Mouse (Mus musculus): ENCODE data around the gene Dnah2. TPM values are rescaled to one million over a fixed set of nuclear protein-coding genes. Genes with fewer than 3 reads are reported as not detected.
"Not testable (repeated sequence)": the region's sequence is repeated elsewhere in the genome, so short reads cannot be mapped to it uniquely, and the experiment has no call there.

The Dnah2 gene
- polyA plus RNA-seq, 1 experiment from 2014 or later, result 2.7 TPM

- Histone ChIP-seq H3K9ac (no peak overlapping the region), H3K4me3 (0 out of 2 replicates have a peak overlapping the region, but pooled peaks have one; percentile 54), H3K4me2 (peak overlapping the region; percentile 80), H3K36me3 (peaks cover 56% of the 10 kb centered on the region), H3K27ac (replicated peaks) (no peak overlapping the region), H3K27me3 (peaks cover 16% of the 10 kb centered on the region), H3K4me1 (replicated peaks) (peaks cover 39% of the 10 kb centered on the region), H3K9me3 (no peaks in the 10 kb centered on the region)
- WGBS, result 20% methylated on average over 21 of the region's 21 CpGs
- no peak for ATAC-seq (ENCODE audit: low read depth)
Measured at GRCm38 (mm10) chr11:69398486-69399200, 150.3 kb downstream of the Dnah2 start.

- H3K9ac ChIP-seq, result peak within 1 kb of the TSS; percentile 83
Measured at GRCm38 (mm10) chr11:69398059-69398458, 150.9 kb downstream of the Dnah2 start, which contains the start of gene Tmem88. Gene Tmem88, minus strand, starts transcription at chr11:69398234.

DNA sequence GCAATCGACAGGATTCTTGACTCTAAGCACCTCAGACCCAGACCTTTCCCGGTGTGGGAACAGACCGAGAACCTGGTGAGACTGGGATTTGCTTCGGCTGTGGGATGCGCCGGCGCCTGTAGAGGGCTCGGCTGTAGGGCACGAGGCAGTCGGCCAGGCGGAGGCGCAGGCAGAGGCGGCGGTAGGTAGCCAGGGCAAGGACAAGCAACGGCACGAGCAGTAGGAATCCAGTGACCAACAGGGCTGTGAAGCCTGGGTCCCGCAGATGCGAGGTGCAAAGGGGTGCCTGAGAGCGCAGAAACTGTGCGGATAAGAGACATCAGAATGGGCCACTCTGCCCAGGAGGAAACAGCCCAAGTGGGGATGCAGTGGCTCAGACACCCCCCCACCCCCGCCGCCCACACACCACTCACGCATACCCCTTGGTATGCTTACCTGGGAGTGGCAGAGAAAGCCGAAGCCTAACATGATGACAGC is 151.3 kb downstream of the Dnah2 start:
- Histone ChIP-seq H3K27me3 (peaks cover 16% of the 10 kb centered on the region), H3K36me3 (peaks cover 45% of the 10 kb centered on the region)

More at GRCm38 (mm10) chr11:69398059-69398458, 150.9 kb downstream of the Dnah2 start, which contains the start of gene Tmem88:
- Histone ChIP-seq H3K4me3 (peak within 1 kb of the TSS; percentile 54), H3K27ac (replicated peaks) (peak within 1 kb of the TSS; percentile 97), H3K36me3 (peaks cover 50% of the 10 kb centered on the region), H3K4me1 (replicated peaks) (peaks cover 39% of the 10 kb centered on the region), H3K4me2 (peak within 1 kb of the TSS; percentile 80), H3K27me3 (peaks cover 16% of the 10 kb centered on the region), H3K9me3 (no peaks in the 10 kb centered on the region)
- WGBS, result 8% methylated on average over 16 of the region's 16 CpGs
- no peak for ATAC-seq (ENCODE audit: low read depth)

GRCm38 (mm10) chr11:69396772-69397171 is 152.1 kb downstream of the Dnah2 start:
- H3K36me3 ChIP-seq, result peaks cover 42% of the 10 kb centered on the region
- peaks cover 16% of the 10 kb centered on the region for H3K27me3 ChIP-seq
- ATAC-seq (ENCODE audit: low read depth), result no peak
- H3K4me3 ChIP-seq, result peak overlapping the region; percentile 54
- 31% methylated on average over 11 of the region's 11 CpGs for WGBS
- peak overlapping the region; percentile 80 for H3K4me2 ChIP-seq
- H3K9me3 ChIP-seq, result no peaks in the 10 kb centered on the region
- peak overlapping the region; percentile 97 for H3K27ac ChIP-seq (replicated peaks)
- H3K9ac ChIP-seq, result peak overlapping the region; percentile 83
- H3K4me1 ChIP-seq (replicated peaks), result peaks cover 39% of the 10 kb centered on the region

More for the DNA sequence above, 151.3 kb downstream of the Dnah2 start:
- H3K9ac ChIP-seq, result peak overlapping the region; percentile 53
- no peaks in the 10 kb centered on the region for H3K9me3 ChIP-seq
- H3K4me1 ChIP-seq (replicated peaks), result peaks cover 39% of the 10 kb centered on the region
- peak overlapping the region; percentile 97 for H3K27ac ChIP-seq (replicated peaks)
- peak overlapping the region; percentile 80 for H3K4me2 ChIP-seq
- peak overlapping the region; percentile 54 for H3K4me3 ChIP-seq
- ATAC-seq (ENCODE audit: low read depth), result no peak
- 12% methylated on average over 24 of the region's 24 CpGs for WGBS

DNA sequence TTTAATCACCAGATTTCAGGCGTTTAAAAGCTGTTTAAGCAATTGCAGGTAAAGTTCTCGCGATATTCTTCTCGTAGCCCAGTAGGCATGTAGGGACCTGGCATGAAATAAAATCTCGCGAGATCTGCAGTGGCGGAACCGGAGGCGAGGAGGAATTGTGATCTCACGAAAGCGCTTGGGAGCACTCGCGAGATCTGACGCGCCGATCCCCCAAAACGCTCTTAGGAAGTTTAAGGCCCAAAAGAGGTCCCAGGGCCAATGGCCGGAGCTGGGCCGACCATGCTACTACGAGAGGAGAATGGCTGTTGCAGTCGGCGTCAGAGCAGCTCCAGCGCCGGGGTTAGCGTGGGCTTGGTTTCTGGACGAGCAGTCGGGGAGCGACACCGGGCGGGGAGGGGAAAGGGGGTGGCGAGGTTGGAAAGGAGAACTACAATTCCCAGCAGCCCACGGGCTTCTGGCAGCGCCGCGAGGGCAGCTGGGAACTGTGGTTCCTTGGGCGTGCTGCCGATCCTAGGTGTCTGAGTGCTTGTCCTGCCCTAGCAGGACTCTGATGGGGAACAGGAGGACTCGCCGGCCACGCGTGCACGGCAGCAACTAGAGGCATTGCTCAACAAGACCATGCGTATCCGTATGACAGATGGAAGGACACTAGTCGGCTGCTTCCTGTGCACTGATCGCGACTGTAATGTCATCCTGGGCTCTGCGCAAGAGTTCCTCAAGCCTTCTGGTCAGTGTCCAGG is 153.1 kb downstream of the Dnah2 start:
- Histone ChIP-seq H3K27me3 (peaks cover 12% of the 10 kb centered on the region), H3K4me1 (replicated peaks) (peaks cover 34% of the 10 kb centered on the region), H3K4me3 (peak overlapping the region; percentile 54), H3K4me2 (peak overlapping the region; percentile 80), H3K27ac (replicated peaks) (peak overlapping the region; percentile 97), H3K9me3 (no peaks in the 10 kb centered on the region), H3K36me3 (peaks cover 32% of the 10 kb centered on the region), H3K9ac (peak overlapping the region; percentile 83)
- ATAC-seq (ENCODE audit: low read depth), result peak; percentile 90
- under 1% methylated on average over 48 of the region's 48 CpGs for WGBS

DNA sequence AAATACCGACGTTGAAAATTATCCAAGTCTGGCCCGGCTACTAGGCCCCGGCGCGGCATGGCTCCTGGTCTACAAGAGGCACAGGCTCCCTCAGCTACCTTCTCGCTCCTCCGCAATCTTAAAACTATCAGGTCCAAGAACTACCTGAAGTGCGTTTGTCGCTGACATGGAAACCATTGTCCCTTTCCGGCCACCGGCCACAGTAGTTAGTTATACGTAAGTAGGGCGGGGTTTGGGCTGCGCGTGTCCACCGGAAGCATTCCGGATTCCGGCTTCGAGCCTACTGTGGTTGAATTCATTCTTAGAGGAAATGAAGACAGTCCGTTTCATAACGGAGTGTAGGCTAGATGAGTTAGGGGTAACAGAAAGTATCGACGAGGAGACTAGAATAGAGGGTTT is 153.7 kb downstream of the Dnah2 start, which contains the start of the genes Naa38 and Cyb5d1:
Naa38 (plus strand) TSS at position 253 of the 399 bp plus-strand sequence.
Cyb5d1 (minus strand) TSS at position 397 of the 399 bp plus-strand sequence.
- ATAC-seq (ENCODE audit: low read depth), result peak; percentile 85
- peak within 1 kb of the TSS; percentile 80 for H3K4me2 ChIP-seq
- H3K9me3 ChIP-seq, H3K27me3 ChIP-seq: not testable (repeated sequence)
- peak within 1 kb of the TSS; percentile 97 for H3K27ac ChIP-seq (replicated peaks)
- H3K4me3 ChIP-seq, result peak within 1 kb of the TSS; percentile 54
- WGBS, result under 1% methylated on average over 24 of the region's 24 CpGs
- H3K4me1 ChIP-seq (replicated peaks), result peaks cover 34% of the 10 kb centered on the region
- peak within 1 kb of the TSS; percentile 83 for H3K9ac ChIP-seq
- peaks cover 26% of the 10 kb centered on the region for H3K36me3 ChIP-seq

GRCm38 (mm10) chr11:69394591-69395167 is 154.2 kb downstream of the Dnah2 start:
- Histone ChIP-seq H3K4me2 (peak overlapping the region; percentile 80), H3K27ac (replicated peaks) (peak overlapping the region; percentile 97), H3K4me1 (replicated peaks) (peaks cover 40% of the 10 kb centered on the region), H3K36me3 (peaks cover 21% of the 10 kb centered on the region), H3K9ac (peak overlapping the region; percentile 83), H3K4me3 (peak overlapping the region; percentile 54)
- not testable (repeated sequence) for H3K27me3 ChIP-seq, H3K9me3 ChIP-seq
- ATAC-seq (ENCODE audit: low read depth), result peak; percentile 32; the same call in 1 of the 2 replicates
- WGBS, result 2% methylated on average over 31 of the region's 31 CpGs

GRCm38 (mm10) chr11:69390400-69391034 is 158.4 kb downstream of the Dnah2 start:
- H3K27me3 ChIP-seq, result no peaks in the 10 kb centered on the region
- H3K4me2 ChIP-seq, result no peak overlapping the region
- H3K27ac ChIP-seq (replicated peaks), result no peak overlapping the region
- no peaks in the 10 kb centered on the region for H3K9me3 ChIP-seq
- ATAC-seq (ENCODE audit: low read depth), result no peak
- H3K9ac ChIP-seq, result no peak overlapping the region
- no peak overlapping the region for H3K4me3 ChIP-seq
- WGBS, result 50% methylated on average over 10 of the region's 10 CpGs
- H3K36me3 ChIP-seq, result 0 out of 2 replicates have a peak, but pooled peaks cover 4% of the 10 kb centered on the region
- peaks cover 16% of the 10 kb centered on the region for H3K4me1 ChIP-seq (replicated peaks)

GRCm38 (mm10) chr11:69389531-69390399 is 159.1 kb downstream of the Dnah2 start:
- ATAC-seq (ENCODE audit: low read depth), result no peak
- H3K9me3 ChIP-seq, result no peaks in the 10 kb centered on the region
- no peak overlapping the region for H3K4me3 ChIP-seq
- no peak overlapping the region for H3K4me2 ChIP-seq
- no peak overlapping the region for H3K9ac ChIP-seq
- no peaks in the 10 kb centered on the region for H3K27me3 ChIP-seq
- 0 out of 2 replicates have a peak, but pooled peaks cover 4% of the 10 kb centered on the region for H3K36me3 ChIP-seq
- peaks cover 16% of the 10 kb centered on the region for H3K4me1 ChIP-seq (replicated peaks)
- no peak overlapping the region for H3K27ac ChIP-seq (replicated peaks)
- 64% methylated on average over 14 of the region's 14 CpGs for WGBS

GRCm38 (mm10) chr11:69388680-69389079 is 160.2 kb downstream of the Dnah2 start:
- 94% methylated on average over 4 of the region's 4 CpGs for WGBS
- no peak overlapping the region for H3K4me2 ChIP-seq
- 0 out of 2 replicates have a peak, but pooled peaks cover 10% of the 10 kb centered on the region for H3K4me1 ChIP-seq (replicated peaks)
- no peak overlapping the region for H3K4me3 ChIP-seq
- H3K27ac ChIP-seq (replicated peaks), result no peak overlapping the region
- H3K9me3 ChIP-seq, result no peaks in the 10 kb centered on the region
- H3K9ac ChIP-seq, result no peak overlapping the region
- ATAC-seq (ENCODE audit: low read depth), result no peak
- no peaks in the 10 kb centered on the region for H3K27me3 ChIP-seq
- 0 out of 2 replicates have a peak, but pooled peaks cover 4% of the 10 kb centered on the region for H3K36me3 ChIP-seq

All from neural tube, embryonic 13.5 days (tissue).